35 mouse cellular contexts compared by ENCODE assay signal in genomic region chrX:56332046-56332445, GRCm38 (mm10). TPM values are rescaled to one million over a fixed set of nuclear protein-coding genes. Genes with fewer than 3 reads are reported as not detected.
DNase-seq lines count a peak whose midpoint lies in the region; ATAC-seq lines count a peak whose summit lies in the region.
"Had no signal": no experiment of that assay in that cellular context is flagged by ENCODE, and none has a peak within 500 bp of the region (broad histone marks: within the 10 kb centered on the region; RNA-seq: fewer than 3 reads in every experiment).

No protein-coding gene starts in this region.

- H3K27ac ChIP-seq in hindbrain, embryonic 12.5 days = no peak overlapping the region
- no peak overlapping the region for H3K27ac ChIP-seq in limb, embryonic 10.5 days
- H3K27ac ChIP-seq: embryonic facial prominence, embryonic 10.5 days; embryonic facial prominence, embryonic 13.5 days; forebrain, embryonic 10.5 days; forebrain, embryonic 13.5 days; heart, adult 2 months; heart, embryonic 15.5 days; hindbrain, embryonic 10.5 days; hindbrain, embryonic 14.5 days; hindbrain, postnatal 0 days had no signal

- DNase-seq in adrenal gland, adult 2 months = peak; percentile 24
- no peak for DNase-seq in adrenal gland, postnatal 14 days
- peak; percentile 1 for DNase-seq in embryo, embryonic 11 days
- no peak for DNase-seq in embryo, embryonic 9.5 days (ENCODE audit: extremely low spot score)
- DNase-seq in adipocyte (ENCODE audit: low spot score) = peak; percentile 16
- DNase-seq in heart, adult 9 months (ENCODE audit: low spot score in 2 of 2) = no peak
- DNase-seq in limb, embryonic 10.5 days (ENCODE audit: low spot score) = no peak
- DNase-seq: adrenal gland, adult 8-10 months; cerebellum, adult 18-20 months; cerebellum, adult 9-10 months; cerebellum, postnatal 14 days; gastrocnemius, postnatal 10 days; gastrocnemius, postnatal 36 days; heart, adult 2 months; heart, postnatal 10 days; heart, postnatal 36 days; kidney, adult 18-20 months; kidney, adult 9 months had no signal

- H3K27me3 ChIP-seq in hindbrain, embryonic 12.5 days = no peaks in the 10 kb centered on the region
- no peaks in the 10 kb centered on the region for H3K27me3 ChIP-seq in limb, embryonic 10.5 days (ENCODE audit: low read depth, poor library complexity, severe bottlenecking)
- H3K27me3 ChIP-seq: embryonic facial prominence, embryonic 13.5 days; forebrain, embryonic 13.5 days; heart, embryonic 12.5 days; heart, embryonic 15.5 days had no signal

- H3K4me1 ChIP-seq in hindbrain, embryonic 12.5 days = no peaks in the 10 kb centered on the region
- H3K4me1 ChIP-seq in limb, embryonic 10.5 days = no peaks in the 10 kb centered on the region
- H3K4me1 ChIP-seq: embryonic facial prominence, embryonic 10.5 days; embryonic facial prominence, embryonic 13.5 days; forebrain, embryonic 10.5 days; forebrain, embryonic 13.5 days; heart, embryonic 12.5 days; heart, embryonic 15.5 days; hindbrain, embryonic 10.5 days had no signal

- no peaks in the 10 kb centered on the region for H3K36me3 ChIP-seq in hindbrain, embryonic 12.5 days
- no peaks in the 10 kb centered on the region for H3K36me3 ChIP-seq in limb, embryonic 10.5 days
- H3K36me3 ChIP-seq: embryonic facial prominence, embryonic 10.5 days; embryonic facial prominence, embryonic 13.5 days; forebrain, embryonic 10.5 days; heart, embryonic 12.5 days; heart, embryonic 15.5 days; hindbrain, embryonic 10.5 days had no signal

- ATAC-seq in hindbrain, embryonic 12.5 days (ENCODE audit: low FRiP score) = no peak
- ATAC-seq: CD4-positive, CD25-positive, alpha-beta regulatory T cell, adult 4 months; forebrain, embryonic 13.5 days; forebrain, embryonic 16.5 days; hindbrain, postnatal 0 days; inflammation-experienced regulatory T-cells, adult 6 months; intestine, embryonic 16.5 days; Patski had no signal

- H3K4me2 ChIP-seq in hindbrain, embryonic 12.5 days (replicated peaks) = no peak overlapping the region
- H3K4me2 ChIP-seq: embryonic facial prominence, embryonic 13.5 days; forebrain, embryonic 13.5 days; heart, embryonic 12.5 days; heart, embryonic 15.5 days; hindbrain, embryonic 14.5 days had no signal

- peaks cover 4% of the 10 kb centered on the region for H3K9me3 ChIP-seq in hindbrain, embryonic 12.5 days (replicated peaks)
- H3K9me3 ChIP-seq in limb, embryonic 10.5 days (replicated peaks) = no peaks in the 10 kb centered on the region
- H3K9me3 ChIP-seq: embryonic facial prominence, embryonic 13.5 days; forebrain, embryonic 13.5 days; heart, embryonic 15.5 days; hindbrain, embryonic 10.5 days had no signal

- no peak overlapping the region for H3K9ac ChIP-seq in hindbrain, embryonic 12.5 days
- H3K9ac ChIP-seq: embryonic facial prominence, embryonic 13.5 days; forebrain, embryonic 13.5 days; heart, embryonic 12.5 days; heart, embryonic 15.5 days; hindbrain, embryonic 14.5 days had no signal

- H3K4me3 ChIP-seq in hindbrain, embryonic 12.5 days = no peak overlapping the region
- no peak overlapping the region for H3K4me3 ChIP-seq in limb, embryonic 10.5 days
- H3K4me3 ChIP-seq: embryonic facial prominence, embryonic 10.5 days; embryonic facial prominence, embryonic 13.5 days; forebrain, embryonic 10.5 days; forebrain, embryonic 13.5 days; heart, adult 2 months; heart, embryonic 12.5 days; heart, embryonic 15.5 days; hindbrain, embryonic 10.5 days had no signal

- 68% methylated on average over 3 of the region's 3 CpGs for WGBS in hindbrain, embryonic 12.5 days
- 66% methylated on average over 3 of the region's 3 CpGs for WGBS in limb, embryonic 10.5 days

RNA-seq across cellular contexts. Expression of gene Zfp449, which starts 14.2 kb away (rescaled TPM):
- total RNA-seq in adrenal gland, adult 2 months (2021) = 1 to 10 TPM; 2.6 to 4.5 TPM
- 0.13 and 0.19 TPM in 2 replicates for polyA plus RNA-seq in adrenal gland, adult 2 months (2012; rRNA removed)
- 3.2 and 3.8 TPM in 2 replicates for total RNA-seq in adrenal gland, postnatal 14 days (2021)
- 5.9 and 8.4 TPM in 2 replicates for polyA plus RNA-seq in hindbrain, embryonic 12.5 days (2016; fragmentation: Nextera tagmentation; extraction: Ambion mirVana)
- 7.6 and 9.1 TPM in 2 replicates for polyA plus RNA-seq in limb, embryonic 10.5 days (2016; fragmentation: Nextera tagmentation; extraction: Ambion mirVana)

RNA-seq across cellular contexts. Expression of gene Smim10l2a, which starts 42.3 kb away (rescaled TPM):
- total RNA-seq in adrenal gland, adult 2 months (2021) = 1 to 10 TPM in 1 of 2 experiments, under 1 TPM in 1; 0.93 to 1.0 TPM
- 1.1 TPM in 2 replicates for polyA plus RNA-seq in adrenal gland, adult 2 months (2012; rRNA removed)
- 0.56 and 1.4 TPM in 2 replicates for total RNA-seq in adrenal gland, postnatal 14 days (2021)
- polyA plus RNA-seq in hindbrain, embryonic 12.5 days (2016; fragmentation: Nextera tagmentation; extraction: Ambion mirVana) = 8.5 and 9.5 TPM in 2 replicates
- 5.9 and 10.6 TPM in 2 replicates for polyA plus RNA-seq in limb, embryonic 10.5 days (2016; fragmentation: Nextera tagmentation; extraction: Ambion mirVana)
- total RNA-seq: gastrocnemius, postnatal 36 days; heart, postnatal 36 days; MEL had no signal
- polyA plus RNA-seq: C2C12 had no signal

Comparison
In these comparisons a context has a peak if more than half of its experiments do, and no peak if none do; other contexts are left out.
1. DNase-seq: peak in adrenal gland, adult 2 months (single experiment), embryo, embryonic 11 days (single experiment) and adipocyte (single experiment); none in adrenal gland, postnatal 14 days (single experiment), embryo, embryonic 9.5 days (single experiment), heart, adult 9 months (0 of 2) and limb, embryonic 10.5 days (single experiment).